Mouse (Mus musculus): ENCODE measurements around the gene Plekha4. TPM values are rescaled to one million over a fixed set of nuclear protein-coding genes. Genes with fewer than 3 reads are reported as not detected.

The Plekha4 gene
- polyA plus RNA-seq, 1 experiment from 2014 or later, result 3.5 TPM

Other genes with a start within 250 kb of the Plekha4 start
- gene Slc6a21, start 248.8 kb upstream of the Plekha4 start, polyA plus RNA-seq (2016; fragmentation: Nextera tagmentation; extraction: Ambion mirVana), result not detected in 2 replicates
- 9.6 and 11.0 TPM in 2 replicates for gene Trpm4, start 192.6 kb upstream of the Plekha4 start, polyA plus RNA-seq (2016; fragmentation: Nextera tagmentation; extraction: Ambion mirVana)
- 0.46 and 0.77 TPM in 2 replicates for gene Hrc, start 191.0 kb upstream of the Plekha4 start, polyA plus RNA-seq (2016; fragmentation: Nextera tagmentation; extraction: Ambion mirVana)
- gene Ppfia3, start 159.3 kb upstream of the Plekha4 start, polyA plus RNA-seq (2016; fragmentation: Nextera tagmentation; extraction: Ambion mirVana), result 17.1 and 18.1 TPM in 2 replicates
- 3.5 TPM in 2 replicates for gene Lin7b, start 155.7 kb upstream of the Plekha4 start, polyA plus RNA-seq (2016; fragmentation: Nextera tagmentation; extraction: Ambion mirVana)
- gene Snrnp70, start 130.6 kb upstream of the Plekha4 start, polyA plus RNA-seq (2016; fragmentation: Nextera tagmentation; extraction: Ambion mirVana), result 269 and 286 TPM in 2 replicates
- gene Kcna7, start 120.7 kb upstream of the Plekha4 start, polyA plus RNA-seq (2016; fragmentation: Nextera tagmentation; extraction: Ambion mirVana), result not detected in 2 replicates
- gene Ntf5, start 112.6 kb upstream of the Plekha4 start, polyA plus RNA-seq (2016; fragmentation: Nextera tagmentation; extraction: Ambion mirVana), result 0.57 and 0.65 TPM in 2 replicates
- not detected in 2 replicates for gene Lhb, start 105.5 kb upstream of the Plekha4 start, polyA plus RNA-seq (2016; fragmentation: Nextera tagmentation; extraction: Ambion mirVana)
- 31.8 and 32.7 TPM in 2 replicates for gene Gys1, start 91.5 kb upstream of the Plekha4 start, polyA plus RNA-seq (2016; fragmentation: Nextera tagmentation; extraction: Ambion mirVana)
- 126 and 127 TPM in 2 replicates for gene Ruvbl2, start 88.2 kb upstream of the Plekha4 start, polyA plus RNA-seq (2016; fragmentation: Nextera tagmentation; extraction: Ambion mirVana)
- 5,746 and 6,117 TPM in 2 replicates for gene Ftl1, start 66.4 kb upstream of the Plekha4 start, polyA plus RNA-seq (2016; fragmentation: Nextera tagmentation; extraction: Ambion mirVana)
- 262 and 276 TPM in 2 replicates for gene Bax, start 59.4 kb upstream of the Plekha4 start, polyA plus RNA-seq (2016; fragmentation: Nextera tagmentation; extraction: Ambion mirVana)
- 0.41 and 0.60 TPM in 2 replicates for gene Tulp2, start 44.5 kb upstream of the Plekha4 start, polyA plus RNA-seq (2016; fragmentation: Nextera tagmentation; extraction: Ambion mirVana)
- gene Gm45808, start 39.5 kb upstream of the Plekha4 start, polyA plus RNA-seq (2016; fragmentation: Nextera tagmentation; extraction: Ambion mirVana), result not detected in 2 replicates
- gene Dhdh, start 37.5 kb upstream of the Plekha4 start, polyA plus RNA-seq (2016; fragmentation: Nextera tagmentation; extraction: Ambion mirVana), result 2.3 and 2.8 TPM in 2 replicates
- 118 and 119 TPM in 2 replicates for gene Nucb1, start 15.9 kb upstream of the Plekha4 start, polyA plus RNA-seq (2016; fragmentation: Nextera tagmentation; extraction: Ambion mirVana)
- 19.4 and 20.1 TPM in 2 replicates for gene Ppp1r15a, start 62 bp upstream of the Plekha4 start, polyA plus RNA-seq (2016; fragmentation: Nextera tagmentation; extraction: Ambion mirVana)
- gene Hsd17b14, start 28.6 kb downstream of the Plekha4 start, polyA plus RNA-seq (2016; fragmentation: Nextera tagmentation; extraction: Ambion mirVana), result 0.26 and 0.43 TPM in 2 replicates
- 25.7 and 29.2 TPM in 2 replicates for gene Bcat2, start 43.8 kb downstream of the Plekha4 start, polyA plus RNA-seq (2016; fragmentation: Nextera tagmentation; extraction: Ambion mirVana)
- not detected in 2 replicates for gene Fgf21, start 89.2 kb downstream of the Plekha4 start, polyA plus RNA-seq (2016; fragmentation: Nextera tagmentation; extraction: Ambion mirVana)
- gene Fut1, start 91.0 kb downstream of the Plekha4 start, polyA plus RNA-seq (2016; fragmentation: Nextera tagmentation; extraction: Ambion mirVana), result not detected in 2 replicates
- 0.23 TPM in 1 of 2 replicates, not detected in the other for gene Izumo1, start 95.5 kb downstream of the Plekha4 start, polyA plus RNA-seq (2016; fragmentation: Nextera tagmentation; extraction: Ambion mirVana)
- gene Rasip1, start 101.2 kb downstream of the Plekha4 start, polyA plus RNA-seq (2016; fragmentation: Nextera tagmentation; extraction: Ambion mirVana), result 16.5 and 16.8 TPM in 2 replicates
- gene Mamstr, start 113.6 kb downstream of the Plekha4 start, polyA plus RNA-seq (2016; fragmentation: Nextera tagmentation; extraction: Ambion mirVana), result 3.5 and 4.9 TPM in 2 replicates
- 0.17 and 0.20 TPM in 2 replicates for gene Fut2, start 140.1 kb downstream of the Plekha4 start, polyA plus RNA-seq (2016; fragmentation: Nextera tagmentation; extraction: Ambion mirVana)
- 1.2 and 1.7 TPM in 2 replicates for gene Ntn5, start 157.7 kb downstream of the Plekha4 start, polyA plus RNA-seq (2016; fragmentation: Nextera tagmentation; extraction: Ambion mirVana)
- 1.0 and 1.2 TPM in 2 replicates for gene Sec1, start 168.1 kb downstream of the Plekha4 start, polyA plus RNA-seq (2016; fragmentation: Nextera tagmentation; extraction: Ambion mirVana)
- 35.5 and 36.6 TPM in 2 replicates for gene Car11, start 173.5 kb downstream of the Plekha4 start, polyA plus RNA-seq (2016; fragmentation: Nextera tagmentation; extraction: Ambion mirVana)
- 4.1 TPM in 2 replicates for gene Dbp, start 178.8 kb downstream of the Plekha4 start, polyA plus RNA-seq (2016; fragmentation: Nextera tagmentation; extraction: Ambion mirVana)
- gene Rpl18, start 189.1 kb downstream of the Plekha4 start, polyA plus RNA-seq (2016; fragmentation: Nextera tagmentation; extraction: Ambion mirVana), result 665 and 700 TPM in 2 replicates
- 28.0 and 29.0 TPM in 2 replicates for gene Sphk2, start 191.7 kb downstream of the Plekha4 start, polyA plus RNA-seq (2016; fragmentation: Nextera tagmentation; extraction: Ambion mirVana)
- 0.94 and 1.00 TPM in 2 replicates for gene Fam83e, start 194.9 kb downstream of the Plekha4 start, polyA plus RNA-seq (2016; fragmentation: Nextera tagmentation; extraction: Ambion mirVana)
- not detected in 2 replicates for gene Spaca4, start 199.5 kb downstream of the Plekha4 start, polyA plus RNA-seq (2016; fragmentation: Nextera tagmentation; extraction: Ambion mirVana)